ENCODE assay signal across 8 mouse cellular contexts in genomic region chr2:76648666-76649141, GRCm38 (mm10). TPM values are rescaled to one million over a fixed set of nuclear protein-coding genes. Genes with fewer than 3 reads are reported as not detected.
DNase-seq lines count a peak whose midpoint lies in the region; ATAC-seq and TF ChIP-seq lines count a peak whose summit lies in the region.

No protein-coding gene starts in this region.

- no peaks in the 10 kb centered on the region for H3K27me3 ChIP-seq in hindbrain, embryonic 13.5 days

- H3K36me3 ChIP-seq in hindbrain, embryonic 13.5 days: peaks cover 8% of the 10 kb centered on the region; the same call in 1 of the 2 replicates

- intact Hi-C loops in gastrocnemius, adult 2 months (cut with DNase I): loop anchor here (1.0 kb wide), 1 partner anchor 27 kb away; the partner anchor contains the start of gene Plekha3

- peak overlapping the region; percentile 85 for H3K4me3 ChIP-seq in gastrocnemius, adult 2 months
- H3K4me3 ChIP-seq in hindbrain, embryonic 13.5 days: peak overlapping the region; percentile 84

- H3K27ac ChIP-seq in gastrocnemius, adult 2 months: peak overlapping the region; percentile 84
- peak overlapping the region; percentile 96 for H3K27ac ChIP-seq in hindbrain, embryonic 13.5 days

- peak overlapping the region; percentile 76 for H3K4me2 ChIP-seq in hindbrain, embryonic 13.5 days

- peaks cover 16% of the 10 kb centered on the region for H3K4me1 ChIP-seq in hindbrain, embryonic 13.5 days (replicated peaks)

- no peaks in the 10 kb centered on the region; the same call in 1 of the 2 replicates for H3K9me3 ChIP-seq in hindbrain, embryonic 13.5 days

- WGBS in hindbrain, embryonic 13.5 days: 28% methylated on average over 13 of the region's 13 CpGs

- DNase-seq in gastrocnemius, adult 2 months: peak; percentile 34
- DNase-seq in gastrocnemius, adult 18-20 months (ENCODE audit: low spot score): no peak
- DNase-seq in urinary bladder, postnatal 25 days (ENCODE audit: low spot score): peak; percentile 4
- no peak for DNase-seq in urinary bladder, postnatal 4 days (ENCODE audit: low spot score in 2 of 2)
- no peak for DNase-seq in adrenal gland, adult 18-20 months (ENCODE audit: low spot score in 2 of 2)
- no peak for DNase-seq in thymus, postnatal 14 days

- peak overlapping the region; percentile 93 for H3K9ac ChIP-seq in hindbrain, embryonic 13.5 days

- TF ChIP-seq CTCF in gastrocnemius, adult 2 months (IDR thresholded peaks at IDR 0.05): no peak

- peak; percentile 57 for ATAC-seq in hindbrain, embryonic 13.5 days (ENCODE audit: low FRiP score)
- ATAC-seq in megakaryocyte progenitor cell, adult 5-6 weeks (replicated peaks; ENCODE audit: poor library complexity): peak; percentile 10; the same call in 1 of the 2 replicates

RNA-seq across cellular contexts. Expression of gene Pjvk, which starts 0.4 kb away (rescaled TPM):
- total RNA-seq in gastrocnemius, adult 2 months (2021): not detected
- not detected for total RNA-seq in gastrocnemius, adult 18-20 months (2021)
- 0.55 and 0.74 TPM in 2 replicates for polyA plus RNA-seq in hindbrain, embryonic 13.5 days (2015; fragmentation: Nextera tagmentation; extraction: Ambion mirVana)
- total RNA-seq in megakaryocyte progenitor cell, adult 5-6 weeks (2015): 0.37 and 0.81 TPM in 2 replicates
- total RNA-seq in megakaryocyte progenitor cell, adult 5-6 weeks (2017): not detected in 2 replicates
- total RNA-seq in adrenal gland, adult 18-20 months (2021): under 1 TPM in 1 of 2 experiments, not detected in 1; 0.74 TPM

RNA-seq across cellular contexts. Expression of gene Prkra, which starts 0.9 kb away (rescaled TPM):
- 1 to 10 TPM; 2.7 to 3.3 TPM for total RNA-seq in gastrocnemius, adult 2 months (2021)
- 1 to 10 TPM; 3.0 TPM for total RNA-seq in gastrocnemius, adult 18-20 months (2021)
- 107 and 111 TPM in 2 replicates for polyA plus RNA-seq in hindbrain, embryonic 13.5 days (2015; fragmentation: Nextera tagmentation; extraction: Ambion mirVana)
- 35.2 and 43.9 TPM in 2 replicates for total RNA-seq in megakaryocyte progenitor cell, adult 5-6 weeks (2015)
- total RNA-seq in megakaryocyte progenitor cell, adult 5-6 weeks (2017): 11.3 and 15.2 TPM in 2 replicates
- total RNA-seq in adrenal gland, adult 18-20 months (2021): 10 to 100 TPM; 16.5 to 23.2 TPM

RNA-seq across cellular contexts. Expression of gene Fkbp7, which starts 24.2 kb away (rescaled TPM):
- 1 to 10 TPM; 5.8 to 8.5 TPM for total RNA-seq in gastrocnemius, adult 2 months (2021)
- 1 to 10 TPM; 4.7 to 6.7 TPM for total RNA-seq in gastrocnemius, adult 18-20 months (2021)
- polyA plus RNA-seq in hindbrain, embryonic 13.5 days (2015; fragmentation: Nextera tagmentation; extraction: Ambion mirVana): 18.8 and 22.4 TPM in 2 replicates
- 18.5 and 19.0 TPM in 2 replicates for total RNA-seq in megakaryocyte progenitor cell, adult 5-6 weeks (2015)
- total RNA-seq in megakaryocyte progenitor cell, adult 5-6 weeks (2017): 12.2 and 15.7 TPM in 2 replicates
- 10 to 100 TPM; 22.4 to 33.0 TPM for total RNA-seq in adrenal gland, adult 18-20 months (2021)

RNA-seq across cellular contexts. Expression of gene Plekha3, which starts 26.4 kb away (rescaled TPM):
- 10 to 100 TPM; 10.3 to 10.5 TPM for total RNA-seq in gastrocnemius, adult 2 months (2021)
- total RNA-seq in gastrocnemius, adult 18-20 months (2021): 10 to 100 TPM; 10.7 TPM
- polyA plus RNA-seq in hindbrain, embryonic 13.5 days (2015; fragmentation: Nextera tagmentation; extraction: Ambion mirVana): 6.4 and 9.2 TPM in 2 replicates
- 28.2 and 36.1 TPM in 2 replicates for total RNA-seq in megakaryocyte progenitor cell, adult 5-6 weeks (2015)
- total RNA-seq in megakaryocyte progenitor cell, adult 5-6 weeks (2017): 17.5 and 25.6 TPM in 2 replicates
- total RNA-seq in adrenal gland, adult 18-20 months (2021): 10 to 100 TPM; 39.1 to 56.4 TPM

Comparison
In these comparisons a context has a peak if more than half of its experiments do, and no peak if none do; other contexts are left out.
1. DNase-seq: peak in gastrocnemius, adult 2 months (single experiment) and urinary bladder, postnatal 25 days (single experiment); none in gastrocnemius, adult 18-20 months (single experiment), urinary bladder, postnatal 4 days (0 of 2), adrenal gland, adult 18-20 months (0 of 2) and thymus, postnatal 14 days (single experiment).